Mouse (Mus musculus): Measurements from ENCODE around the gene Snapc3.
"Not testable (repeated sequence)": the region's sequence is repeated elsewhere in the genome, so short reads cannot be mapped to it uniquely, and the experiment has no call there.

The Snapc3 gene

DNA sequence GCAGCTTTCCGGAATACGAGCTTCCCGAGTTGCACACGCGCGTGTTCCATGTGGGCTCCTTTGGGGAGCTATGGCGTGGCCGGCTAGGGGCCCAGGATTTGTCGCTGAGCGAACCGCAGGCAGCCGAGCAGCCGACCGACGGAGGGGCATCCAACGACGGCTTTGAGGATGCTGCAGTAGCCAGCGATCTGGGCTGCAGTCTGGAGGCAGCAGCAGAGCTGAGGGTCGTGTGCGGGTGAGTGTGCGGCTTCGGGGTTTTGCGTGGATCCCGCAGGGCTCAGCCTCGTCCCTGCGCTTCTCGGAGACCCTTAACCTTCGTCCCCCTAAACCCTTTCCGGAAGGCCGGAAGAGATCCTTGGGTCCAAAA, 279 bp downstream of the Snapc3 start:
- no peak for DNase-seq (ENCODE audit: extremely low spot score)

DNA sequence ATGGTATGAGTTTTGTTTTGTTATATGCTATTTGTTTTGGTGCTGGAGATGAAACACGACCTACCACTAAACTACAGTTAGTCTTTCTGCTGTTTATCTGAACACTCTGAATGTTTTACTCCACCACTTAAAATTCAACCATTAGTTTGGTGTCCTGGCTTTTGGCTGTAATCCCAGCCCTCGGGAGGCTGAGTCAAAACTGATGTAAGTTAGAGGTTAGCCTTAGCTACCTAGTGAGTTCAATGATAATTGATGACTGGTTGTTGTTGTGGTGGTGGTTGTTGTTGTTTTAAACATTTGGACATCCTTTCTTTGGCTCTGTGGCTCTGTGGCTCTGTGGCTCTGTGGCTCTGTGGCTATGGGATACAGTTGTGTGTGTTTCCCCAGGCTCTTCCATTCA, 1.3 kb downstream of the Snapc3 start:
- DNase-seq (ENCODE audit: extremely low spot score) = no peak

DNA sequence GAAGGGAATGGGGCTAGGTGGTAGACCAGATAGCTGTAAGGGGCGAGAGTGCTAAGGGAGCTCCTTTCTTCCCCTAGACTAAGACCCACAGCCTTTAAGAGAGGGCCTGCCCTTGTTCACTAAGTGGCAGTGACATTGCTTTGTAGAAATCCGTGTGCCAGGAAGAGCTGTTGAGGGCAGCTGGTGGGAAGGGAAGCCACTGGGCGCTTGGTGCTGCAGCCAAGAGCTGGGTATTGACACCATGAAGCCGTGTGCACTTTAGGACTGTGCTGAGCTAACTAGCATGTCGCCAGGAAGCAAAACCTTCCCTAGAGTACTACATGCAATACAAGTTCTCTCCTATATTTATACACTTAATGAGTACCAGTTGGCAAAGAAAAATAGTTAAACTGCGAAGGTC, 6.1 kb downstream of the Snapc3 start:
- no peak for DNase-seq (ENCODE audit: extremely low spot score)

DNA sequence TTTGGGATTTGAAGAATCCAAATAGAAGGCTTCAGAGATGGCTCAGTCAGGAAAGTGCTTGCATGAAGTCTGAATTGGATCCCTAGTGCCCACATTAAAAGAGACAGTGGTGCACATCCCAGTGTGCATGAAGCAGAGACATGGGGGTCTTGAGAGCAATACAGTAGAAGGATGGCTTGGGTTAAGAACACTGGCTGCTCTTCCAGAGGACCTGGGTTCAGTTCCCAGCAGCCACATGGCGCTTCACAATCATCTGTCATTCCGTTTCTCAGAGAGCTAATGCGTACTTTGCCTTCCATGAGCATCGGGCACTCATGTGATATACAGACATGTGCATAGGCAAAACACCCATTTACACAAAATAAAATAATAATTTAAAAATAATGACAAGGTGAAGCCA, 7.6 kb downstream of the Snapc3 start:
- no peak for DNase-seq (ENCODE audit: extremely low spot score)

DNA sequence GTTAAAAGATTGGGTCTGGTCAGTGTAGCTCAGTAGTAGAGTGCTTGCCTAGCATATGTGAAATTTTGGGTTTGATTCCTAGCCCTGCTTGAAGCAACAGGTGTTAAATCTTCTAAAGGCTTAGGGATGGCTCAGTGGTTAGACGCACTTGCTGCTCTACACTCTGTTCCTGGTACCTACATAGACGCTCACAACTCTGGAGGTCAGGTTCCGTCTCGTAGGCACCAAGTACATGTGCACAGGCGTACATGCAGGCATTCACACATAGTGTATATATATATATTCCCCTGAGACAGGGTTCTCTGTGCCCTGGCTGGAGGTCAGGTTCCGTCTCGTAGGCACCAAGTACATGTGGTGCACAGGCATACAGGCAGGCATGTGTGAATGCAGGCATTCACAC, 9.6 kb downstream of the Snapc3 start:
- DNase-seq (ENCODE audit: extremely low spot score) = no peak

DNA sequence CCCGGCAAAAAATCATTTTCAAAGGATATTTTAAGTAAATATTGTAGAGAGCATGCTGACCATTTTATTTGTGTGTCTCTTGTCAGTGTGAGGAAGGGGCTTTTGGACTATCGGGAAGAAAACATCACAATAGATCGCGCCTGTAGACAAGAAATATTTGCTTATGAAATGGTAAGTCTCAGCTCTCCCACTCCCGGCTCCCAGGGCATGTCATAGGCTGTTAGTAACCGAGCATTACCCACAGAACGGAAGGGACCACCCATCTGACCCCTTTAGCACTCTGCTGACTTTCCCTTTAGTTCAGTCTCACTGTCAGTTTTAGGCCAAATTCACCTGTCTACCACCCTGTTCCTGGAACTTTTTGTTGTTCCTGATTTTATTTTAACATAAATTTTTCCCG, 10.2 kb downstream of the Snapc3 start:
- no peak for DNase-seq (ENCODE audit: extremely low spot score)

DNA sequence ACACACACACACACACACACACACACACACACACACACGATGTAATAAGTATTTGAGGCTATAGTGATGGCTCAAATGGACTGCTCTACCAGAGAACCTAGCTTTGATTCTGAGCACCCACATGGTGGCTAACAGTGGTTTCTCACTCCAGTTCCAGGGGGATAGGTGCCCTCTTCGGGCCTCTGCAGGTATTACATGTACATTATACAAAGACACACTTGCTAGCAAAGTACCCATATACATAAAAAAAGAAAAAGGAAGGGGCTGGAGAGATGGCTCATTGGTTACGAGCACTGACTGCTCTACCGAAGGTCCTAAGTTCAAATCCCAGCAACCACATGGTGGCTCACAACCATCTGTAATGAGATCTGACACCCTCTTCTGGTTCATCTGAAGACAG, 11.3 kb downstream of the Snapc3 start:
- no peak for DNase-seq (ENCODE audit: extremely low spot score)

DNA sequence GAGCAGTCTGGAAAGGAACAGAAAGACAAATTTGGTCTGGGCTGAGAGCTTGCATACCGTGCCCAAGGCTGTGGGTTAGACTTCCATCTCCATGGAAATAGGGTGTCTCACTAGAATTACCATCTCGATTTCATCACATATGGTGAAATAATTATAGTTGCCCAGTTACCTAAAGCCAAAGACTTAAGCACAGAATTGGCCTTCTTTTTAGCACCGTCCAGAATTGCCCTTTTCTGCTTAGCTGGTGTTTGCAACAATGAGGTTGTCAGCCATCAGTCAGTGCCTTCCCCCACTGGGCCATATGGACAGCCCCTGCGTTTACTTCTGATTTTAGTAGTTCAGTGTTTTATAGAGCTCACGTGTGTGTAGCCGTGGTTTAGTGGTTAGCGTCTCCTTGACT, 14.4 kb downstream of the Snapc3 start:
- no peak for DNase-seq (ENCODE audit: extremely low spot score)

DNA sequence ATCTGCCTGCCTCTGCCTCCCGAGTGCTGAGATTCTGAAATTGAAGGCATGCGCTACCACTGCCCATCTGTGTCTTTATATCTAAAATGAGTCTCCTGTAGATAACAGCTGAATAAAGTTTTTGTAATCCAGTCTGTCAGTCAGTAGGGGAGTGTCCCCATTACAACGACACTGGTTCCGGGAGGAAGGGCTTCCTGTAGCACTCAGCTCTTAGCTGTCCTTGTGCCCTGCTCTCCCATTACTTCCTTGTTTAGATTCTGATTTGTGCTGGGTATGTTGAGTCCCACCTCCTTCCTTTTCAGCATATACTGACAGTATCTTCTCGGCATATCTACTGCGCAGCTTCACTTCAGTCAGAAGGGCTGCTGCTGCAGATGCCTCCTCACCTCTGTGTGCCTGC, 15.4 kb downstream of the Snapc3 start:
- no peak for DNase-seq (ENCODE audit: extremely low spot score)

DNA sequence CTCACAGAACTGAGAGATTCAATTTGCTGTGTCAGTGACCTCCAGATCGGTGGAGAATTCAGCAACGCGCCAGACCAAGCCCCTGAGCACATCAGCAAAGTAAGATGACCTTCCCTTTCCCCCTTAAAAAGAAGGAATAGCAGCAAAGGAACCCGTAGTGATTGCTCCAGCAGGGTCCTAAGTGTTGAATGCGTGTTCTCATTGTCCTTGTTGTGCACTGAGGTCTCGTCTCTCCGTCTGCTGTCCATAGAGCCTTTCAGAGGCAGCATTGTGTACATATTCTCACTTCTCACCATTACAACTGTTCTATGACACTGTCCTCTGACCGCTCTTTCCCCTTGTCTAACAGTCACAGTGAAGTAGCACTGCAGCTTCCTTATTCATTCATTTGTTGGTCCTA, 18.9 kb downstream of the Snapc3 start:
- no peak for DNase-seq (ENCODE audit: extremely low spot score)

DNA sequence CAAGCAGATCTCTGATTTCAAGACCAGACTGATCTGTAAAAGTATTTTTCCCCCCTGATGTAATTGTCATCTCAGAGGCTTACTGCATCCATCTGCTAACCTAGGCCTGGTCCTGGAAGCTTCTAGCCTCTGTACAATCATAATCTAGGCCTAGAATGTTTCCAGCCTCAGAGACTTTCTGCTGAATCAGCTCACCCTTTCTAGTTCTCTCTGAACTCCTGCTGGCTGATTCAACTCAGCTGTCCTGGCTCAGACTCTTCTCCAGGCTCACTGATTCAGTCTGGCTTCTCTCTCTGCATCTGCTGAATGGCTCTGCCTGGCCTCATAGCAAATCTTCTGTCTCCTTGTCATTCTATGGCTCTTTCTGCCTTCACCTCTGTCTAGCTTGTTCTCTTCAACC, 20.6 kb downstream of the Snapc3 start:
- no peak for DNase-seq (ENCODE audit: extremely low spot score)

DNA sequence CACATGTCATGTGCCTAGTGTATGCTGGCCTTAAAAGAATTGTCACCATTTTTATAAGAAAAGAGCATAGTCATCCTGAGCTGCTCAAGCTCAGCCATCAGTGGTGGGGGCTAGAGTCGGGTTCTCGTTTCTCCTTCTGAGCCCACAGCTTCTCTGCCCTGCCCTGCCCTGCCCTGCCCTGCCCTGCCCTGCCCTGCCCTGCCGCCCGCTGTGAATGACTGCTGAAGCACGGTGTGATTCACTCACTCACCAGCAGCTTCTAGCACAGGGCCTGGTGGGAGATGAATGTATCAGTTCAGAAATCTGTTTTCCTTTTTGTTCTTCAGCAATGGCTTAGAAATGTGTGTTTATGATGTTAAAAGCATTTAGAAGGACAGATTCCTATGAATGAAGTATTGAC, 21.5 kb downstream of the Snapc3 start:
- DNase-seq (ENCODE audit: extremely low spot score) = no peak

DNA sequence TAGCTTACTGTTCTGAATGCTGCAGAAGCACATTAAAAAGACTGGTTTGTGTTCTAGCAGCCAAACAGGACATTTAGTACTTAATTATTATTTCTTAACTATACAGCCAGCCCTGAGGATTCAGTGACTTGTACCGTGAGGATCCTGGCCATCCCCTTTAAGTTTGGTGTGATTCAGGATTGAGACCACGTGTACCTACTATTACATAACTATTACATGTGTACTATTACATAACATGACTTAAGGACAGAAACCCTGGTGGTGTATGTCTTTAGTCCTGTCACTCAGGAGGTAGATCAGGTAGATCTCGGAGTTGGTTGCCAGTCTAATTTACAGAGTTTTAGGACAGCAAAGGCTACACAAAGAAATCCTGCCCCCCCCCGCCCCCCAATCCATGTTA, 23.5 kb downstream of the Snapc3 start:
- no peak for DNase-seq (ENCODE audit: extremely low spot score)

DNA sequence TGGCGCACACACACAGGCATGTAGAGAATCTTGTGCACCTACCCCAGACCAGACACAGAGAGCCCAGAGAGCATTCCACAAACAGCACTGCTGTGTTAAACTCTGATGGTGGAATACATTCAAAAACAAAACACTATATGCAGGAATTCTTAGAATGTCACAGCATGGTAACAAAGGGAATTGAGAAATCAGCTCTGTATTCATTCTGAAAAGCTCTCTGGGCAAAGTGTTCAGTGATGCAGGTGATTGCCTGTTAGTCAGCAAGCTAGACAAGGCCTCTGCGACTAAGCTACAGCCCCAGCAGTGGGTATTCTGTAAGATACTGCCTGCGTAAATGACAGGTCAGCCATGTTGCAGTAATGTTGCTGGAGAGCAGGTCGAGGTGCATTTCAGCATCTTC, 33.3 kb downstream of the Snapc3 start:
- no peak for DNase-seq (ENCODE audit: extremely low spot score)

DNA sequence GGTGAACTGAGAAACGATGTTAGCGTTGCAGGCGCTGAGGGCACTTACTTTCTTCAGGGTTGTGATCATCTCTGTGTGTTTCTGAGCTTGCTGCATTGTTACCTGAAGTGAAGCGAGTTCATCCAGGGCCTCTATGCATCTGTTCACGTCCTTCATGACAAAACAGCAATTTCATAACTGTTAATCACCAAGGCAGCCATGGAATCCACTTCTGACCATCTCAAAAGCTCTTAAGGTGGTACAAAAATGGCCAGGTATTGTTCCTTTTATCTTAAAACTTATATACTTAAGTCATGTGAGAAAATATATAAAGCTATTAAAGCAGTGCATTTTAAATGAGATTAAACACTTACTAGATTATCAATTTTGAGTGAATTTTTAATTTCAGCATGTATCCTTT, 42.6 kb downstream of the Snapc3 start:
- DNase-seq (ENCODE audit: extremely low spot score) = no peak

DNA sequence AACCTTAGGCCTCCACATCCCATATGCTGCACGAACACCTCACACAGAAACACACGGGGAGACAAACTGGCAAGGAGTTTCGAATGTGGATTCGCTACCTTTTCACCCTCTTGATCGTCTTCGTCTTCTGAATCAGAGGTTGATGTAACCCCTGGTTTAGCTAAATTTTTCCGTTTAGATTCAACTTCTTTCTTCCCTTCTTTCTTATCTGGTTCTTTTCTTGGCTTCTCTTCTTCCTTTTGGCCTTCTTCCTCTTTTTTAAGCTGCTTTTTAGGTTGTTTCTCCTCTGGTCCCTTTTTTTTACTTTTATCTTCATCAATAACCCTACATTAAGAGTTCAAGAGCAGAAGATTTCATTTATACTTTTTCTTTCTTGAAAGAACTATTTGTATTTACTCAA, 47.3 kb downstream of the Snapc3 start:
- no peak for DNase-seq (ENCODE audit: extremely low spot score)

DNA sequence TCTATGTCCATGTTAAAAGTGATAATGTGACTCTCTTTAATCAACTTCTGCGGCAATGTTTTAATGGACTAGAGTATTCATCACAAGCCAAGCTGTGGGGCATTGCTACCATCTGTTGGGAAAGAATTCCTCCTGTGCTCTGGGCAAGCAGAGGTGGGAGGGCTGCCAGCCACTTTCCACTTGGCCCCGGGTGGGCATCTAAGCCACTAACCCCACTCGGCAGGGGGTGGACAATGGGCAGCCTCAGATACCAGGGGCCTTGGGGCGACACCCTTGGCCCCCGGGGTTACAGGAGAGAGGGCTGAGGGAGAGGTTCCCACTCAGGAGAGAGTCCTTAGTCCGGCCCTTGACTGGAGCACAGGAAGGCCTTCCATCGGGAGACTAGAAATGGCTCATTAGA, 50.1 kb downstream of the Snapc3 start:
- DNase-seq (ENCODE audit: extremely low spot score) = no peak

DNA sequence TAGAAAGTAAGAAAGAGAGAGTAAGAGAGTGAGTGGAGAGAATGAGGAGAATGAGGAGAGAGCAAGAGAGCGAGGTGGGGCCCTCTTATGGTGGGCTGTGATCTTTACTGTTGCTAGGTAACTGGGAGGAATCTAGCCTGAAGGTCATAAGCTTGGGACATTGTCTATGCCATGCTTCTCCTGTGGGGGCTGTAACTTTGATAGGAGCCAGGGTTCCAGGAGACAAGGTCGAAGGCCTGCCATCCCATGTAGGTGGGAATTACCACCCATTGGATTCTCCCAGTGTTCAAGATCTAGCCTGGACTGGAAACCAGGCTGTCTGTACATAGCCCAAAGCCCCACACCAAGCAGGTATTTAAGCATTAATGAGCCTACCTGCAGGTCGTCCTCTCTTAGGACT, 50.7 kb downstream of the Snapc3 start:
- no peak for DNase-seq (ENCODE audit: extremely low spot score)

DNA sequence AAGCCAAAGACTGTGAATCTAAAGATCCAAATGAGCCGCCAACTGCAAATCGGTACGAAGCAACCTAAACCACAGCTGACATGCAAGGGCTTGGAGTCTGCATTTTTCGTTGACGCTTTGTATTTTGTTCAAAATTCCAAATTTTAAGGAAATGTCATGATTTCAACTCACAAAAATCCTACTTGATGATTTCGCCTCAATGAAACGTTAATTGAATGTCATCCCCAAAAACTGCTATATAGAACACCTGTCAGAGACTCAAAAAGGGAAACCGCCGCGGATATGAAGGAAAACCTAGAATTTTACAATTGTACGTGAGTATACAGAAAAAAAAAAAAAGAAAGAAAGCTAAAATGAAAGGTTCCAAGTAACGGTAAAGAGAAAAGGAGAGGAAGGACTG, 67.7 kb downstream of the Snapc3 start:
- no peak for DNase-seq (ENCODE audit: extremely low spot score)

DNA sequence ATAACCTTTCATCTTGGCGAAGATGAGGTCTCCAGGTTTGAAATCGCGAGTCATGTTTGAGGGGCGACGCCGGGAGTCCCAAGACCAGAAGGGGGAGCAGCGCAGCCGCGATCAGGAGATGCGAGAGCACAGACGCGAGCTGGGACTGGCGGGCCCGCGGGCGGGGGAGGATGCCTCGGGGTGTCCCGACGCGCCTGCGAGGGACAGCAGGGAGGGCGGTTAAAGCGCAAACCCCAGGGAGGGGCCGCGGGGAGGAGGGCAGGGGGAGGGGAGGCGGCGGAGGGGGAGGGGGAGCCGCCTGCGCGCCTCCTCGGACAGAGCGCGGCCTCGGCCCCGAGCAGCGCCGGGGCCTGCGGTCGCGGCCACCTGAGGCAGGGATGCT, 68.2 kb downstream of the Snapc3 start:
- peak; percentile 88 for DNase-seq (ENCODE audit: extremely low spot score)

DNA sequence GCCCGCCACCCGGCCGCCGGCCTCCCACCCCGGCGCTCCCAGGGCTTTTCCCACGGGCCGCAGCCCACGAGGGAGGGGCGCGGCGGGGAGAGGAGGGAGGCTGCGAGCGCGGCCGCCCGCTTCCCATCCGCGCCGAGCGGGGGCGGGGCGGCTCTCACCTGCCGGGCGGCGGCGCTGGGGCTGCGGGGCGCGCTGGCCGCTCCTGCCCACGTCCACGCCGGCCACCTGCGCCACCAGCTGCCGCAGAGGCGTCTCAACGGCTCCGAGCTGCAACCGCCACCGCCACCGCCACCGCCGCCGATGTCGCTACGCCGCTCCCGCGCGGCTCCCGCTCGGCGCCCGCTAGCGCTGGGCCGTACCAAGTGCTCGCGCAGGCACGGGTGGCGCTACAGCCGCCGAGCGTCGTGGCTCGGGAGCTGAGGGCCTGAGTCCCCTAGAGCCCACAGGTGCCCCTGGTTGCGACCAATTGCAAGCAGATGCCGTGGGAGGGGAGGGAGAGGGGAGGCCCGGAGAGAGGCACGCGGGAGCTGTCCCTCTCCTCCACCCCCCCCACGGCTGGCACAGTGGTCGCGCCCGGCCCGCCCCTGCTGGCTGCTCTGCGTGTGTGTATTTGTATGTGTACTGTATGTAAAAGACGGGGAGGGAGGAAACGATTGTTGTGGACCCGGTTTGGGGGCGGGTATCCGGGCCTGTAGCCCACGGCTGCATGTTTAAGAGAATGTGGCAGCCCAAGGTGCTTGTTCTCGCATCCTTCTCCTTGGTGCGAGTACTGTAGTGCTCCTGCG, 68.8 kb downstream of the Snapc3 start, which contains the start of gene Psip1:
TSS of gene Psip1 (minus strand) at position 343 of the 785 bp plus-strand sequence.
- DNase-seq (ENCODE audit: extremely low spot score) = peak; percentile 94

DNA sequence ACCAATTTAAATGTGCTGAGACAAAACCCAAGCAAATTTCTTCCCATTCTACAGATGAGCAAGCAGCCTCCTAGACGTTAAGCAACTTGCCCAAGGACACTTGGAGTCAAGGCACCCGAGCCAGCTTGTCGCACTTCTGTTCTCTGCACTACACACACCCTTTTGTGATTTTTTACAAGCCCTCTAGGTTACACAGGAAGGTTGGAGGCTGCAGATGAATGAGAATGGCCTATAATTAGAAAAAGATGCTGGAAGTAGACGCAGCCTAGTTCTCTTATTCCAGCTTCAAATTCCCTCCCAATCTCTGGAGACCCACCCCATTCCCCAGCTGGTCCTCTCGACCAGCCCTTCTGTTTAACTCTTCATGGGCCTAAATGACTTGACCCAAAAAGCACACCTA, 71.6 kb downstream of the Snapc3 start:
- DNase-seq (ENCODE audit: extremely low spot score) = no peak

DNA sequence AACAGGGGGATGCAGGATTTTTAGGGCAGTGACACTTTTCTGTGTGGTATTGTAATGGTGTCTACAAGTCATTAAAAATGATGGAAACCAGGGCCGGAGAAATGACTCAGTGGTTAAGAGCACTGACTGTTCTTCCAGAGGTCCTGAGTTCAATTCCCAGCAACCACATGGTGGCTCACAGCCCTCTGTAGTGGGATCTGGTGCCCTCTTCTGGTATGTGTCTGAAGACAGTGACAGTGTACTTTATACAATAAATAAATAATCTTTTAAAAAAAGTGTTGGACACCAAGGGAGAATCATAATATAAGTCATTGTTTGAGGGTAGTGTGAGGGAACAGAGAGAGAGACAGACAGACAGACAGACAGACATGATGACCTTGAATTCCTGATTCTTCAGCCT, 75.6 kb downstream of the Snapc3 start:
- no peak for DNase-seq (ENCODE audit: extremely low spot score)

DNA sequence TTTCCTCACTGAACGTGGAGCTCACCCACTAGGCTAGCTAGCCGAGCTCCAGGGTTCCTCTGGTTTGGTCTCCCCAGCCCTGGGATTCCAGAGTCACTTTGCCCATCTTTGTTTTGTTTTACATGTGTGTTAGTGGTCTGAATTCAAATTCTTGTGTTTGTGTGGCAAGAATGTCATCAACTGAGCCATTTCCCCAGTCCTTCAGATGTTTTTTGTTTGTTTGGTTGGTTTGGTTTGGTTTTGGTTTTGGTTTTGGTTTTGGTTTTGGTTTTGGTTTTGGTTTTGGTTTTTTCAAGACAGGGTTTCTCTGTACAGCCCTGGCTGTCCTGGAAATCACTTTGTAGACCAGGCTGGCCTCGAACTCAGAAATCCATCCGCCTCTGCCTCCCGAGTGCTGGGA, 79.5 kb downstream of the Snapc3 start:
- not testable (repeated sequence) for DNase-seq (ENCODE audit: extremely low spot score)

All from embryo, embryonic 9.5 days (tissue).